Mouse (Mus musculus) erythroblast, embryonic 14.5 days (primary cell): ENCODE results near the gene Nxpe5. TPM values are rescaled to one million over a fixed set of nuclear protein-coding genes. Genes with fewer than 3 reads are reported as not detected.

ENCODE experiments used
- H3K27me3 ChIP-seq: 2 replicates; pipeline ENCODE4 v1.6.1; 2012; ENCODE audit warnings: inconsistent platforms; ENCODE audit not compliant: control insufficient read depth
- H3K36me3 ChIP-seq: 2 replicates; pipeline ENCODE4 v1.6.1; 2012; ENCODE audit warnings: mild to moderate bottlenecking, inconsistent platforms; ENCODE audit not compliant: control insufficient read depth
- H3K4me1 ChIP-seq: 2 replicates; pipeline ENCODE4 v1.6.1; 2012; ENCODE audit warnings: inconsistent platforms; ENCODE audit not compliant: control insufficient read depth
- H3K4me3 ChIP-seq: replicated peaks from 2 replicates; pipeline ENCODE3; 2012; ENCODE audit warnings: moderate library complexity, mild to moderate bottlenecking, inconsistent platforms
- H3K9me3 ChIP-seq: 2 replicates; pipeline ENCODE4 v1.6.1; 2012; ENCODE audit warnings: low read length, inconsistent platforms, mixed read lengths; ENCODE audit not compliant: control insufficient read depth
- GATA1 ChIP-seq: IDR thresholded peaks from 2 replicates; pipeline ENCODE4 v1.6.1; 2012; ENCODE audit warnings: low read length, inconsistent platforms, mixed read lengths
- TAL1 ChIP-seq: IDR thresholded peaks from 3 replicates; pipeline ENCODE4 v1.6.1; 2012; ENCODE audit warnings: low read length, inconsistent platforms, mixed read lengths
- polyA plus RNA-seq: library from polyadenylated mRNA; stranded (reverse); fragments of >175 nt; gene quantifications from 2 replicates; pipeline ENCODE4 v1.2.3, GENCODE M21; 2012

The Nxpe5 gene
- polyA plus RNA-seq, 1 experiment: not detected

GRCm38 (mm10) chr5:138233778-138234177 lies 8.1 kb downstream of the Nxpe5 start:
- Histone ChIP-seq H3K36me3 (no peaks in the 10 kb centered on the region), H3K4me3 (no peak overlapping the region)

GRCm38 (mm10) chr5:138234224-138234623 lies 8.5 kb downstream of the Nxpe5 start:
- TF ChIP-seq GATA1 (no peak), TAL1 (no peak)
- H3K4me3 ChIP-seq: no peak overlapping the region
- H3K9me3 ChIP-seq: no peaks in the 10 kb centered on the region
- H3K4me1 ChIP-seq: no peaks in the 10 kb centered on the region
- no peaks in the 10 kb centered on the region for H3K27me3 ChIP-seq
- H3K36me3 ChIP-seq: no peaks in the 10 kb centered on the region

More at GRCm38 (mm10) chr5:138233778-138234177, 8.1 kb downstream of the Nxpe5 start:
- no peaks in the 10 kb centered on the region for H3K27me3 ChIP-seq
- no peaks in the 10 kb centered on the region for H3K9me3 ChIP-seq
- H3K4me1 ChIP-seq: no peaks in the 10 kb centered on the region
- TF ChIP-seq TAL1 (no peak), GATA1 (no peak)

GRCm38 (mm10) chr5:138241511-138241910 lies 15.8 kb downstream of the Nxpe5 start:
- Histone ChIP-seq H3K4me3 (no peak overlapping the region), H3K9me3 (no peaks in the 10 kb centered on the region), H3K4me1 (no peaks in the 10 kb centered on the region), H3K27me3 (no peaks in the 10 kb centered on the region), H3K36me3 (no peaks in the 10 kb centered on the region)
- TF ChIP-seq TAL1 (no peak), GATA1 (no peak)

GRCm38 (mm10) chr5:138251144-138251543 lies 25.4 kb downstream of the Nxpe5 start:
- no peaks in the 10 kb centered on the region; the same call in 1 of the 2 replicates for H3K9me3 ChIP-seq
- H3K4me3 ChIP-seq: no peak overlapping the region
- H3K36me3 ChIP-seq: no peaks in the 10 kb centered on the region
- H3K27me3 ChIP-seq: no peaks in the 10 kb centered on the region
- TF ChIP-seq GATA1: no peak
- TF ChIP-seq TAL1: no peak
- H3K4me1 ChIP-seq: peaks cover 13% of the 10 kb centered on the region

- TF ChIP-seq GATA1 (no peak), TAL1 (no peak)
Measured at GRCm38 (mm10) chr5:138253061-138253460, 27.4 kb downstream of the Nxpe5 start.

DNA sequence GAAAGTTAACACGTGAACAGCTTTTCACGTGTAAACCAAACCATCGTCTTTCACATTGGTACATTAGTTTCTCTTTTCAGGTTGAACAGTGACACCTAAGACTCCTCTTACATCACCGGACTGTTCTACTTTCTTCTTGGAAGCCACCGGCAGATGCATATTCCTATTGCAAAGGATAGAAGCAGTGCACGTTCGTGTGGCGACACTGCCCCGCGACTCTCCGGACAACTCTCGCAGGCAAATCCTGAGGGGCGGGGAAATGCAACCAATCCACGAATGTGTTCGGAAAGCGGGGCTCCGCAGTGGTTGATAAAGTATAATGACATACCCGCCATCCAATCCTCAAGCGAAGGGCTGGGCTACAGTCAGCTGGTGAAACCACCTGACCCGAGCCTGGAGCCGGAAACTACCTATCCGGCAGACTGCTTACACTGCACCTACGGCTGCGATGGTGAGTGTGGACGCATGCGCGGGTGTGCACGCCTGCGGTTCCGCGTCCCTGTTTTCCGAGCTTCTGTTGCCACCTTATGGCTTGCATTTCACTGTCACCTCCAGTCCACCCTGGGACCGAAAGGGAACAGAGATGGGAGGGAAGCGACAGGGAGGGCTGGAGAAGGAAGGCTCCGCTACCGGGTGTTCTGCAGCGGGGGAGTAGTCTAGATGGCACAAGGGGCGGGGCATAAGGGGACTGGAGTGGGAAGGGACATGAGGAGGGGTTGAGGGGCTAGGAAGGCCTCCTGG lies 29.8 kb downstream of the Nxpe5 start, which contains the start of gene Lamtor4:
TSS of gene Lamtor4 (plus strand) at position 130 of the 741 bp plus-strand sequence.
- no peak for TF ChIP-seq TAL1
- no peak for TF ChIP-seq GATA1
- no peaks in the 10 kb centered on the region; the same call in 1 of the 2 replicates for H3K9me3 ChIP-seq
- peaks cover 30% of the 10 kb centered on the region for H3K36me3 ChIP-seq
- peak within 1 kb of the TSS; percentile 77 for H3K4me3 ChIP-seq
- H3K4me1 ChIP-seq: peaks cover 53% of the 10 kb centered on the region
- H3K27me3 ChIP-seq: no peaks in the 10 kb centered on the region

More at GRCm38 (mm10) chr5:138253061-138253460, 27.4 kb downstream of the Nxpe5 start:
- Histone ChIP-seq H3K9me3 (no peaks in the 10 kb centered on the region; the same call in 1 of the 2 replicates), H3K36me3 (peaks cover 6% of the 10 kb centered on the region), H3K27me3 (no peaks in the 10 kb centered on the region), H3K4me3 (no peak overlapping the region), H3K4me1 (peaks cover 28% of the 10 kb centered on the region)

GRCm38 (mm10) chr5:138256094-138256467 lies 30.4 kb downstream of the Nxpe5 start:
- H3K4me3 ChIP-seq: peak overlapping the region; percentile 77
- H3K9me3 ChIP-seq: no peaks in the 10 kb centered on the region; the same call in 1 of the 2 replicates
- peaks cover 35% of the 10 kb centered on the region for H3K36me3 ChIP-seq
- no peaks in the 10 kb centered on the region for H3K27me3 ChIP-seq
- H3K4me1 ChIP-seq: peaks cover 58% of the 10 kb centered on the region
- no peak for TF ChIP-seq TAL1
- no peak for TF ChIP-seq GATA1

- H3K36me3 ChIP-seq: peaks cover 45% of the 10 kb centered on the region
- no peaks in the 10 kb centered on the region for H3K27me3 ChIP-seq
- no peaks in the 10 kb centered on the region; the same call in 1 of the 2 replicates for H3K9me3 ChIP-seq
- H3K4me1 ChIP-seq: peaks cover 68% of the 10 kb centered on the region
- H3K4me3 ChIP-seq: no peak overlapping the region
- no peak for TF ChIP-seq TAL1
Measured at GRCm38 (mm10) chr5:138256966-138257584, 31.4 kb downstream of the Nxpe5 start.

DNA sequence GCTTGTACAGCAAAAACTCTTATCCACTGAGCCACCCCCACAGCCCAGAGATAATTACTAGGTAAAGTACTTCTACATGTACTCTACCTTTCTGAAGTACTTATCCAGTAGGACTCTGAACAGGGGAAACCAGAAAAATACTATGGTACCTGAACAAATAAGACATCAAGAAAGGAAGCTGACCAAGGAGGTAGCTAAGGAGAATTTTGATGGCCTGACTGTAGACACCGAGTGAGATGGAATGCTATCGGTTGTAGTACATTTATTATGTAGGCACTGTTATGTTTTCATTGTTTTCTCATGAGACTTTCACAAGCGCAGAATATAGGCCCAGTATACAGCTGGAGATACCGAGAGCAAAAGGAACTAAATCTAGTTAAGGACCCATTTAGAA lies 31.9 kb downstream of the Nxpe5 start:
- peaks cover 50% of the 10 kb centered on the region for H3K36me3 ChIP-seq
- peaks cover 73% of the 10 kb centered on the region for H3K4me1 ChIP-seq
- H3K4me3 ChIP-seq: no peak overlapping the region
- H3K27me3 ChIP-seq: no peaks in the 10 kb centered on the region
- no peaks in the 10 kb centered on the region; the same call in 1 of the 2 replicates for H3K9me3 ChIP-seq
- no peak for TF ChIP-seq TAL1
- no peak for TF ChIP-seq GATA1
